Mouse (Mus musculus) forelimb bud, embryonic 11.5 days (tissue): ENCODE data around the gene 2200002J24Rik.
A peak's percentile ranks its signal among the peaks of the same experiment; 100 is the strongest.

Experiments used
- DNase-seq: peaks from one replicate; pipeline ENCODE4 v3.0.0-alpha.2; 2012; ENCODE audit warnings: low read depth, low spot score

The 2200002J24Rik gene

DNA sequence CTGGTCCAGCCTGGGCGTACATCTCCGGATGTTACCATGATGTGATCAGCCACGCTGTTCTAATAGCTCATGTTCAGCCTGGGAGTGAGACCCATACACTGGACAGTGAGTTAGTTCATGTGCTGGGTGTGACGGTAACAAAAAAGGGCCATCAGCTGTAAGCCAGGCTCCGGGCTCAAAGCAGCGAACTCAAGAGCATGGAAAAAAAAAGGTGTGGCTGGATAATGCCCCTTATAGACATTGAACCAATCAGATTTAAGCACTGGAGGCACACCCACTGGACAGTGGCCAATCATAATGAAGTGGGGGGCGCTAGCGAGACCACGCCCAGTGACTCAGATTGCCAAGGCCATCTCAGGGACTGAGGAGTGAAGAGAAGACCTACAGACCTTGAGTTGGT is at the start of gene 2200002J24Rik:
2200002J24Rik (plus strand) TSS at position 338 of the 400 bp plus-strand sequence.
- peak; percentile 11 for DNase-seq

DNA sequence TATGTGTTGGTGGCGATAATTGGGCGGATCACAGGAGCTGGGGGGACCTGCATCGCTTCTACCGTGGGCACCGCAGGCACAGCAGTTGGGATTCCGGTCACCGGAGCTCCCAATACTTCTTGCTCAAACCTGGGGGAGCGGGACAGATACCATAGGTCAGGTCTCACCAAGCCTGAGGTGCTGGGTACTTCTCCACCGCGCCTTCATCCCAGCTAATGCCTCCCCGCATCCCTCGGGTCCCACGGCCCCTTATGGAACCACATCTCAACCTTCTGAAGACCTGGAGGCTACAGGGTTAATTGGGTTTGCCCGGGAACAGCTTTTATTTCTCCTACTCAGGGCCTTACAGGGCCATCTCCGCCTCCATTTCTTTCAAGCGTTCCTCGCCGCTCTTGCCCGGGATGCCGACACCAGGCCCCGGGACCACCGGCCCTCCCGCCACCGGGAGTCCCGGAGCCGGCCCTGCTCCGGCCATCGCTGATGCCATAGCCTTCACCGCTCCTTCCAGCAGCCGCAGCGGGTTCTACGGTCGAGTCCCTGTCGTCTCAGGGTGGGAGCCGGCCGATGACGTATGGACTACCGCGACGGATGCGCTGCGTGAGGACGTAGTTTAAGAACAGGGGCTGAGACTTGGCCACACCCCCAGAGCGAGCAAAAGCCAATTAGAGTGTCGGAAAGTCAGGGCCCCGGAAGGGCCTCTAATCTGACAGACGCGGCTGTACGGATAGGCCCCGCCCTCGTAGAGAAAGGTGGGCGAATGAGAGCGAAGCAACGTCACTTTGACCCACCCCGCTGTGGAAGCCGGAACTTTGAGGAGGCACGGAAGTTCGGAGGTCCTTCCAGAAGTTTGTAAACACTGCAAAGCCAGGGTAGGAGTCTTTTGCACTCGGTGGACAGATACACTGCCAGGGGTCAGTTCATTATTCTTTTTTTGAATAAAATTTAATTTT is 48.9 kb upstream of the 2200002J24Rik start, which contains the start of gene Rbm42:
Rbm42 (minus strand) TSS at position 727 of the 950 bp plus-strand sequence.
- DNase-seq: peak; percentile 98

DNA sequence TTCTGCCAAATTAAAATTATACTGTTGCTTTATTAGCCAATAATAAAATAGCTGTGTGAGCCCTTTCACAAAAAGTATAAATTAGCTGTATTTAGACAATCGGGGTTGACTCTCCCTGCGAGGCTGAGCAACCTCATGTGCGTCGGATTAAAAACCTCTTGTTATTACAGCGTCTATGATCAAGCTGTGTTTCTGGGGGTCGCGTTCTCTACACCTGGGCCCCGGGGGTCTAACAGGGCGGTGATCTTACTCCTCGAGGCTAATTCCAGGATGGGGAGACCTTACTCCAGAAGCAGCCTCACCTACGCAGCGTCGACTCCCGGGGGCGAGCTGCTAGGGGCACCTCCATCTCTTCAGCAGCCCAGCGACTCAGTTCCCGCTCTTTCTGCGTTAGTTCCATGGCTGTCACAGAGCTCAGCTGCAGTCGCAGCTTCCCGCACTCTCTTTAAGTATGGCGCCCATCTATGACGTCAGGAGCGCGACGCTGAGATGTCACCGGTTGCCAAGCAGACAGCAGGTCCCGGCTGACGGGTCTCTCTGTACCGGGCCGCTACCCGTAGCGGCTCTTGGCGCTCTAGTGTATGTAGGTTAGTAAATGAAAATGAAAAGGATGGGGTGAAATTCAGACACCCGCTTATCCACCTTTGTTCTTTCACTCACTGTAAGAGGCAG is 34.1 kb upstream of the 2200002J24Rik start, which contains the start of gene Haus5:
Haus5 (minus strand) TSS at position 466 of the 672 bp plus-strand sequence.
- peak; percentile 94 for DNase-seq

DNA sequence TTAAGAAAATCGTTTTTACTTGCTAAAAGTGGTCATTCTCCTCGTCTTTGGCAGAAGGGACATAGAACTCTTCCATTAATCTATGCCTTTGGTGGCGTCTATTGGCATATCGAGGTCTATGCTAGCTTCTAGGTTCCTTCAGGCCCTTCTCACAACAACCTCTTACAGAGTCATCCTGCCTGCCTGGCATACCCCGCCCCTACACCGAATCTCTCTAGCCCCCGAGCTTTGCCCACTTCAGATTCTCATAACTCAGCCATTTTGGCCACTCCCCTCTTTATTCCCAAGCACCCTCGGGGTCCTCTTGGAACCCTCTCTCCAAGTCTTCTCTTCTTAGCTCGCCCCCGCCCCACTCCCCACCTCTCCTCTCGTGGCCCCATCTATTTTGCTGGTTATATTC is 33.4 kb upstream of the 2200002J24Rik start:
- DNase-seq: no peak

DNA sequence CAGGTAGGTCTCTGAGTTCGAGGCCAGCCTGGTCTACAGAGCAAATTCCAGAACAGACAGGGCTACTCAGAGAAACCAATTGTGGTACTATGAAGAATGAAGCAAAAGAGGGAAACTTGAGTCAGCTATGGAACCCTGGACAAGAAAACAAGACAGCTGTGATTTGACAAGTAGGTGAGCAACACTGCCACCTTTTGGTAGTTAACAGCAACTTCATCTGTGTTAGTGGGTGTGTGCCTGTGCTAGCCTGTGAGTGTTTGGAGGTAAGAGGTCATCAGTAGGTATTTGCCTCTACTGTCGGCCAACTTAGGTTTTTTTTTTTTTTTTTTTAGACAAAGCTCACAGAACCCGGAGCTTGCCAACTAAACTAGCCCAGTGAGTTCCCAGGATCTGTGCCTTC is 29.5 kb upstream of the 2200002J24Rik start:
- DNase-seq: peak; percentile 35

DNA sequence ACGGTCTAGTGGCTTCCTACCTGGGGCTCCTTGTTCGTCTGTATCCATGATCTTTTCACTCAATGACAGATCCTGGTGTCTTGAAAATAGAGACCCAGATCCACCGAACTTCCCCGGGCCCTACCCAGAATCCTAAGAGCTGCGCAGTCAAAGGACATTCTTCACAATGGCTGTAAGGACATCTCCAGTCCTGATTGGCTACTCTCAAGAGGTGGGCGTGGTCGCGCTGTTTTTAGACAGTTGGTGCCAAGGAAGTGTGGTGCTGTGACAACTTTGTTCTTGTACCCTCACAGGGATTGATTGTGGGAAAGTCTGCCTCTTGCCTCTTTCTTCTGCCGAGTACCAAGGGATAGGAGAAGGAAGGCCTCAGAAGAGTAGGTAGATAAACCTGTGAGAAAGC is 27.2 kb upstream of the 2200002J24Rik start, which contains the start of gene Pmis2:
Pmis2 (minus strand) TSS at position 126 of the 400 bp plus-strand sequence.
- no peak for DNase-seq

DNA sequence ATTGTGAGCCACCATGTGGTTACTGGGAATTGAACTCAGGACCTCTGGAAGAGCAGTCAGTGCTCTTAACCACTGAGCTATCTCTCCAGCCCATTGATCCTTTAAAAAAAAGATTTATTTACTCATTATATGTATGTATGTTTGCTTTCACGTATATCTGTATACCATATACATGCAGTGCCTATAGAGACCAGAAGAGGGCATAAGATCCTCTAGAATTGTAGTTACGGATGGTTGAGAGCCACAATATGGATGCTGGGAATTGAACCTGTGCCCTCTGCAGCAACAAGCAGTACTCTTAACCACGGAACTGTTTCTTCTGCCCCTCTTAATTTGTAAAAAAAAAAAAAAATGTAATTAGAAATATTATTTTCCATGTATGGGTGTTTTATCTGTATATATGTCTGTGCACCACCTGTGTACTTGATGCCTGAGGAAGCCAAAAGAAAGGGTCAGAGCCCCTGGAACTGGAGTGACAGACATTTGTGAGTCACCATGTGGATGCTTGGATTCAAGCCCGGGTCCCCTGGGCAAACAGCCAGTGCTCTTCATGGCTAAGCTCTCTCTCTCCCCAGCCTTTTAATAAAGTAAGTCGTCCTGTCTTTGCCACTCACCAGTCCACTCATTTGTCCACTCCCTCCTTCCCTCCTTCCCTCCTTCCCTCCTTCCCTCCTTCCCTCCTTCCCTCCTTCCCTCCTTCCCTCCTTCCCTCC is 20.3 kb upstream of the 2200002J24Rik start:
- no peak for DNase-seq

DNA sequence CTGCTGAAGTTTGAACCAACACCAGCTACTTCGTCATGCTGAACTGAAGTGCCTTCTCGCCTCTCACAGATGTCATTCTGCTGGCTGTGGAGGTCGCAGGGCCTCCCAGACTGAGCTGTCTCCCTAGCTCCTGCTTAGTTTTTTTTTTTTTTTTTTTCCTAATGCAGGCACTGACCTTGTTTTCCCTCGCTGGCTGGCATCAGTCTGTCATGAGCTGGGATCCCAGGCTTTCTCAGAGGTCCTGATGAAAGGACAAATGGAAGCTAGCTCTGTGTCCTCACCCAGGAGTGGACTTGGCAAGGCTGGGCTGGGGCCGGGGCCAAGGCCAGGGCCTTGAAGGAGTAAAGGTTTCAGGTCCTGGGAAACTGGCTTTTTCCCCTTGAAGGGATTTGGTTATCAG is 16.8 kb upstream of the 2200002J24Rik start:
- DNase-seq: no peak

DNA sequence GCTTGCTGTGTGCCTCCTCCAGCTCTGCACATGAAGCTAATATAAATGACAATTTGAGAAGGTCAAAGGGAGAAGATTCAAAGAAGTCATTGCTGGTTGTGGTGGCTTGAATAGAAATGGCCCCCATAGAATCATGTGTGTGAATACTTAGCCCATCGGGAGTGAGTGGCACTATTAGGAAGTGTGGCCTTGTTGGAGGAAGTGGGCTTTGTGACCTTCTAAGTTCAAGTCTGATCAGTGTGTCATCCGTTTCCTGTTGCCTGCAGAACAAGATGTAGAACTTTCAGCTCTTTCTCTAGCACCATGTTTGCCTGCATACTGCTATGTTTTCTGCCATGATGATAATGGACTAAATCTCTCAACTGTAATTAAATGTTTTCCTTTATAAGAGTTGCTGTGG is 15.3 kb upstream of the 2200002J24Rik start:
- no peak for DNase-seq

DNA sequence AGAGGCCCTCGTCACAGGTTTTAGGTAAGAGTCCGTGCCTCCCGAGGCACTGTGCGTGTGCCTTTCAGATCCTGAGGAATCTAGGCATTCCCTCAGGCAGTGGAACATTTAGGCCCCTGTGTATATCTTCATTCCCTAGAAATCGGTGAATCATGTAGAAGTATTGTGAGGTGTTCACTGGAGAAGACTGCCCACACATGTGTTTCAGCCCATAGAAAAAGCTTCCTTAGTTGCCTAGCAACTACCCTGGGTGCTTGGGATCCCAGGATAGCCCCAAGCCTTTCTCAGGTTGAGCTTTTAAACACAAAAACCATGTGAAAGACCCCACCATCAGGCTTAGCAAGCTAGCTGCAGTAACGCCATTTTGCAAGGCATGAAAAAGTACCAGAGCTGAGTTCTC is 10.4 kb upstream of the 2200002J24Rik start:
- no peak for DNase-seq

DNA sequence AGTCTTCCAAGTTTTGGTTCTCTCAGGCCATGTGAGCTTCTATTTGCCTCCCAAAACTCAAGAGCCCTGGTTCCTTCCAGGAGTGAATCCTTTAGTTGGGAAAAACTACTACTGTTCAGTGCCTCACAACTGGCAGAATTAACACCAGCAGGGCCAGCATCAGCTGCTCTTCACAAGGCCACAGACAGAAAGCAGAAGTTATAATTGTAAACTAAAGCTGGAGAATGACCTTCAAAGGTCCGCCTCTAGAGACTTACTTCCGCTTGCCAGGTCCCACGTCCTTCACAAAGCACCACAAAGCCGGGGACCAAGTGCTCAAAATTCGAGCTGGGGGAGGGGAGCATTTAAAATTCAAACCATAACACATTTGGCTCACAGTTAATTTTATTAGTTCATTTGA is 625 bp upstream of the 2200002J24Rik start:
- DNase-seq: no peak

DNA sequence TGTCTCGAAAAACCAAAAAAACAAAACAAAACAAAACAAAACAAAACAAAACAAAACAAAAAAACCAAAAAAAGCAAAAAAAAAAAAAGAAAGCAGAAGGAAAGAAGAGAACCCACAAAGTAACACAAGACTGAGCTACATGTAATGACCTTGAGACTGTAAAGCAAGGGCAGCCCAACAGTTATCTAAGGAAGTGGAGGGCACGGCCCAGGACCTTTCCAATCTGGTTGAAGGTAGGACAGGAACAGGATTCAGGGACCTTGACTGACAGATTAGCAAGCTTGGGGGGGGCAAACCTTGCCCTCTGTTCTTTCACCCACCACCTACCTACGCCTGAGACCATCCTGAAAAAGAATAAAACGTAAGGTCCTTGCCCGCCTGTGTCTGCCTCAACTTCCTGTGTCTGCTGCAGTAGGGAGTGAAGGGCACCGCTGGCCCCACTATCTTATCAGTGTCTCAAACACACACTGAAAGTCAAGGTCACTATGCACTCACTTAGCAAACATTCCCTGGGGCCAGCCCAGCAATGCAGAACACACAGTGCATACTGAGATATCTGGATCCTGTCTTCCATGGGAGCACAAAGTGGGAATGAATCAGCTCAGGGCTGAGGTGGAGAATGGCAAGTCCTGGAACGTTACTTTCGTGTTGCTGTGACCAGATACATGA is 7.6 kb downstream of the 2200002J24Rik start:
- no peak for DNase-seq

DNA sequence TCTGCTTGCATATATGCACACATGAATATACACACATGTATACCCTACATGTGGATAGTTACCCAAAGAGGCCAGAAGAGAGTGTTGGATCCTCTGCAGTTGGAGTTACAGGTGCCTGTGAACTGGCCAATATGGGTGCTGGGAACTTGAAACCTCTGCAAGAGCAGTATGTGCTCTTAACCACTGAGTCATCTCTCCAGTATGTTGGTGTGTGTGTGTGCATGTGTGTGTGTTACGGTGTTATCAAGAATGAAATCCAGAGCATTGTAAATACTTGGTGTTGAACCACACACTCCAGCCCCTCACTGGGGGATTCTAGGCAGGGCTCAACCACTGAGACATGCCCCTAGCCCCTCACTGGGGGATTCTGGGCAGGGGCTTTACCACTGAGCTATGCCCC is 8.7 kb downstream of the 2200002J24Rik start:
- no peak for DNase-seq

DNA sequence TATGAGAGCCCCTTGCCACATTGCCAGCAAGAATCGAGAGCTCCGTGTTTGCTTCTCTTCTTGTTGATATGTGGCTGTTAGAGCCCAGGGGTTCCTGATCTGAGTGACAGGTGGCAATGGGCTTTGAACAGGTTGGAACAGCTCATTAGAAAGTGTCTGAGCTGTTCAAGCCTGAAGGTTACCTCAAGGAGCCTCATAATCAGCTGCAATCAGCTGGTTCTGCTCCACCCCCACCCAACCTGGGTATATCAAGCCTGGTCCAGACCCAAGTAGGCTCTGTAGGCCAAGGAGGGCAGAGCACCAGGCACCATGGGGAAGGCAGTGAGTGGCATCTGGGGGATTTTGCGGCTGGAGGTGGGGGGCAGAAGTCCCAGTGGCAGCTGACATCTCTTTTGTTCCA is 13.2 kb downstream of the 2200002J24Rik start, which contains the start of gene Atp4a:
Atp4a (plus strand) TSS at position 268 of the 400 bp plus-strand sequence.
- no peak for DNase-seq

DNA sequence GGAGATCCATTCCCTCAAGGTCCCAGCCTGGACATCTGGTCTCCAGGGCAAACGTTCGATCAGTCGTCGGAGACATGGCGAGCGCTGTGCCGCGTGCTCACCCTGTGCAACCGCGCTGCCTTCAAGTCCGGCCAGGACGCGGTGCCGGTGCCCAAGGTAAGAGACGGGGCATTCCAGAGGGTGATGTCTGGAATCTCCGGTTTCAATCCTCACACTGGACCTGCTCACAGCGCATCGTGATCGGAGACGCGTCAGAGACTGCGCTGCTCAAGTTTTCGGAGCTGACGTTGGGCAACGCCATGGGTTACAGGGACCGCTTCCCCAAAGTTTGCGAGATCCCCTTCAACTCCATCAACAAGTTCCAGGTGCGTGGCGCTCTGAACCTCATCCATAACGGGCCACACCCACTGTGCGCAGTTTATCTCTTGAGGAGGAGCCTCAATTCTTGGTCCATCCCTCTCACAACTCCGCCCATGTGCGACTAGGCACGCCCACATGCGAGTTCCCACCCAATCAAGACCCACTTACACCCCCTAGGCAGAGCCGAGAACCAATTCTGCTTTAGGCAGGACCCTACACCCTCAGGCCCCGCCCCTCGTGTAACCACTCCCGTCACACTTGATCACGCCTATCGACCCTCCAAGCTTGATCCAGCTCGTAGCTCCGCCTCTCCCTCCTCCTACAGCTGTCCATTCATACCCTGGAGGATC is 18.4 kb downstream of the 2200002J24Rik start:
- DNase-seq: peak; percentile 75

DNA sequence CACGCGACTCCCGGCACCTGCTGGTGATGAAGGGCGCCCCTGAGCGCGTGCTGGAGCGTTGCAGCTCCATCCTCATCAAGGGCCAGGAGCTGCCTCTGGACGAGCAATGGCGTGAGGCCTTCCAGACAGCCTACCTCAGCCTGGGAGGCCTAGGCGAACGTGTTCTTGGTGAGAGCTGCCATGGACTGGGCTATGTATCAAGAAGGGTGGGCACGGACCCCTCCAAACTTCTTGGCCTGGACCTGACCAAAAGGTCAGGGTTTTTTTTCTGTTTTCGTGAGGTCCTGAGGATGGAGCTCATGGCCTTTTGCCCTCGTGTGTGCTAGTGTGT is 19.0 kb downstream of the 2200002J24Rik start:
- DNase-seq: no peak

DNA sequence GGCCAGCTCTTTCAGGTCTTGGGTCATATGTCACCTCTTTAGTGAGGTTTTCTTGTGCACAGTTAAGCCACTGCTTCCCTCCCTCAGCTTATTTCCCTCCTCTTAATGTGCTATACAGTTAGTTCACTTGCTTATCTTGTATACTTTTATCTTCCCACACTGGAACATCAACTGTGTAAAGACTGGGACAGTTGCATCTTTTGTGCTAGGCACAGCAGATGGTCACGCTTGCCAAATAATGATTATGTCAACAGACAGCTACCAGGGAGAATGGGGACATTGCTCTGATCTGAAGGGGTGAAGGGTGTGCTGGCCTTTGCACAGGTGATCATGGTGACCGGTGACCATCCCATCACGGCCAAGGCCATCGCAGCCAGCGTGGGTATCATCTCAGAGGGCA is 20.9 kb downstream of the 2200002J24Rik start:
- DNase-seq: no peak

DNA sequence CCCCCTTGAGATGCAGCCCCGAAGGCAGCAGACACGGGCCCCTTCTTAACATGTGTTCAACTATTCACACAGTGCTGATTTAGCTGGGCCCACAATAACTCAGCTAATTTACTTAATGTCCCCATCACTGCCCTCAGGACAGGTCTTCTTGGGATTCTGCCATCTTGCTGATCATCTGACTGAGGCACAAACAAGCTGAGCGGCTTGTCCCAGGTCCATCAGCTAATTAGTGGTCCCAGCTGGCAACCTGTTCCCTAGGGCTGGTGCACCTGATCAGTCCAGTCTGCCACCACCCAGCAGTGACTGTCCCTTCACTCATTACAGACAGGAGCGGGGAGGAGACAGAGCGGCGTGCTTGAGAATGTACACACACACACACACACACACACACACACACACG is 22.6 kb downstream of the 2200002J24Rik start:
- DNase-seq: no peak

DNA sequence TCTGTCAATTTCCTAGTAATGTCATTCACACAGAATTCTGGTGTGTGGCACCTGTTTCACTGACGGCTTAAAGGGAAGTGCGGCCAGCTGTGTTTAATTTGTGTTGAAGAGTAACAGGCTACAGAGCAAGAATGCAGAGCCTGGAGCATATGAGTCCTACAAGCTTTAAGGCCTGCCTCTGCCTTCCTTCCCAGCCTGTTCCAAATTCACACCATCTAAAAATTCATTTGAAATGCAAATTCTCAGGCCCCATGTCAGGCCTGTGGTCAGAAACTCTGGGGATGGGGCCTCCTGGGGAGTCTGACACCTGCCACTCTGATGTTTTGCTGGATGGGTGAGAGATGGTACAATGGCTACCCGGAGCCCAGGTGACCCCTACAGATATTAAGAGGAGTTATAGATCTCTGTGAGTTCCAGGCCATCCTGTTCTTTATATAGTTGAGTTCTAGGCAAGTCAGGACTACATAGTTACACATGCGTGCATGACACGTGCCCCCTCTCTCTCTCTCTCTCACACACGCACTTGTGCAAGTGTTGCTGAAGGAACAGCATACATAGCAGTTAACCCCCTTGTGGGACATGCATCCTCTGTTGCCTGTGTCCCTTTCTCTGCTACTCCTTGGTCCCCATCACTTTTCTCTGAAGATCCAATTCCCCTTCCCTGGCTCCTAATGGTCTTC is 24.7 kb downstream of the 2200002J24Rik start:
- no peak for DNase-seq

DNA sequence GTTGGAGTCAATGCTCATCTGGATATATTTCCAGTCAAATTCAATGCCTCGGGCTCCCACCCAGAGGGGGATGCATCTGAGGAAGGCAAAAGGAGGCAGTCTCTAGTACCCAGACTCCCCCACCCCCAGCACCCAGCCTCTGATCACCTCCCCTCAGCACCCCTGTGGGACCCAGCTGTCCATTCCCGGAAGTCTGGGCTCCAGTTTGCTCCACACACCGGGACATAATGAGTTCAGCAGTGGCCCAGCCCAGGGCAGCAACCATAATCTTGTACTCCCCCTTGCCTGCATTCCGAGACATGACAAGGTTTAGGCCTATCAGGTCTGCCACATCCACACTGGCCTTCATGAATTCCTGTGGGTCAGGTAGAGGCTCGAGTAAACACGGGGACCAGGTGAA is 29.5 kb downstream of the 2200002J24Rik start:
- DNase-seq: no peak
